ENCODE assay signal across 1 mouse cellular context in genomic region chr6:108704316-108705080, GRCm38 (mm10).
TF ChIP-seq lines count a peak whose summit lies in the region.

No protein-coding gene starts in this region.

TF ChIP-seq in MEL, 35 proteins besides CTCF, POLR2A, EP300 and RAD21 (continued from another document):
- 0 out of 2 replicates have a peak, but pooled peaks have one; percentile 61 for TF ChIP-seq MAX (IDR thresholded peaks at IDR 0.05; ENCODE audit: low read length)
- no peak for TF ChIP-seq ZKSCAN1 (IDR thresholded peaks at IDR 0.05; ENCODE audit: low read depth, low read length)
- TF ChIP-seq SMC3 (IDR thresholded peaks at IDR 0.05; ENCODE audit: low read depth, low read length): no peak
- no peak for TF ChIP-seq E2F4 (IDR thresholded peaks at IDR 0.05; ENCODE audit: borderline replicate concordance, low read depth, low read length)
- peak; percentile 95 for TF ChIP-seq RCOR1 (IDR thresholded peaks at IDR 0.05; ENCODE audit: low read depth, low read length)
- no peak for TF ChIP-seq MEF2A (IDR thresholded peaks at IDR 0.05; ENCODE audit: extremely low read depth, insufficient replicate concordance, low read depth, low read length, poor library complexity, severe bottlenecking)
- TF ChIP-seq BHLHE40 (IDR thresholded peaks at IDR 0.05; ENCODE audit: borderline replicate concordance, low read depth, low read length): peak; percentile 58; the same call in 1 of the 2 replicates
- TF ChIP-seq TCF12 (IDR thresholded peaks at IDR 0.05; ENCODE audit: low read depth, low read length): peak; percentile 97
- TF ChIP-seq NELFE (IDR thresholded peaks at IDR 0.05; ENCODE audit: low read depth, low read length): no peak
- peak; percentile 99 for TF ChIP-seq TAL1 (IDR thresholded peaks at IDR 0.05; ENCODE audit: low read length)
- TF ChIP-seq NRF1 (IDR thresholded peaks at IDR 0.05; ENCODE audit: insufficient read depth, low read depth, low read length, poor library complexity, severe bottlenecking): no peak
- TF ChIP-seq GABPA (IDR thresholded peaks at IDR 0.05; ENCODE audit: low read depth, low read length): no peak
- peak; percentile 90 for TF ChIP-seq SIN3A (IDR thresholded peaks at IDR 0.05; ENCODE audit: low read length)
- TF ChIP-seq UBTF (IDR thresholded peaks at IDR 0.05; ENCODE audit: borderline replicate concordance, insufficient read depth, low read depth, low read length): no peak
- TF ChIP-seq GATA1 (IDR thresholded peaks at IDR 0.05; ENCODE audit: low read depth, low read length): peak; percentile 97
- no peak; the same call in 1 of the 2 replicates for TF ChIP-seq KAT2A (conservative IDR thresholded peaks at IDR 0.05; ENCODE audit: low read depth, low read length)
- TF ChIP-seq MAZ (IDR thresholded peaks at IDR 0.05; ENCODE audit: low read depth, low read length): peak; percentile 72; the same call in 1 of the 2 replicates
- no peak for TF ChIP-seq ZMIZ1 (IDR thresholded peaks at IDR 0.05; ENCODE audit: low read depth, low read length)
- 0 out of 2 replicates have a peak, but pooled peaks have one; percentile 1 for TF ChIP-seq ZC3H11A (IDR thresholded peaks at IDR 0.05; ENCODE audit: low read depth, low read length)
- no peak; the same call in 1 of the 2 replicates for TF ChIP-seq CHD2 (IDR thresholded peaks at IDR 0.05; ENCODE audit: low read length)
- no peak for TF ChIP-seq USF2 (IDR thresholded peaks at IDR 0.05; ENCODE audit: borderline replicate concordance in 1 of 2, insufficient read depth in 1 of 2, low read depth in 1 of 2, low read length in 2 of 2)
TF ChIP-seq in MEL: peak in this region for 18.
